Mouse (Mus musculus): ENCODE results near the gene Nfib.

Gene Nfib

GRCm38 (mm10) chr4:82368091-82368775 is 337.3 kb downstream of the Nfib start:
- DNase-seq (ENCODE audit: low spot score in 2 of 2): no peak

GRCm38 (mm10) chr4:82364696-82365385 is 340.7 kb downstream of the Nfib start:
- no peak for DNase-seq (ENCODE audit: low spot score in 2 of 2)

GRCm38 (mm10) chr4:82363951-82364350 is 341.6 kb downstream of the Nfib start:
- DNase-seq (ENCODE audit: low spot score in 2 of 2): no peak

GRCm38 (mm10) chr4:82362294-82362693 is 343.3 kb downstream of the Nfib start:
- no peak for DNase-seq (ENCODE audit: low spot score in 2 of 2)

GRCm38 (mm10) chr4:82360081-82360511 is 345.5 kb downstream of the Nfib start:
- DNase-seq (ENCODE audit: low spot score in 2 of 2): no peak

GRCm38 (mm10) chr4:82359110-82359509 is 346.4 kb downstream of the Nfib start:
- DNase-seq (ENCODE audit: low spot score in 2 of 2): no peak

- DNase-seq (ENCODE audit: low spot score in 2 of 2): no peak
These were observed 356.5 kb downstream of the Nfib start for GRCm38 (mm10) chr4:82349006-82349405.

GRCm38 (mm10) chr4:82344787-82345186 is 360.8 kb downstream of the Nfib start:
- DNase-seq (ENCODE audit: low spot score in 2 of 2): no peak

GRCm38 (mm10) chr4:82344224-82344623 is 361.3 kb downstream of the Nfib start:
- no peak for DNase-seq (ENCODE audit: low spot score in 2 of 2)

- no peak for DNase-seq (ENCODE audit: low spot score in 2 of 2)
These were observed 366.6 kb downstream of the Nfib start for GRCm38 (mm10) chr4:82338930-82339329.

GRCm38 (mm10) chr4:82338481-82338880 is 367.1 kb downstream of the Nfib start:
- DNase-seq (ENCODE audit: low spot score in 2 of 2): peak in 1 of 2 experiments; percentile 37

GRCm38 (mm10) chr4:82336951-82337381 is 368.6 kb downstream of the Nfib start:
- DNase-seq (ENCODE audit: low spot score in 2 of 2): no peak

- no peak for DNase-seq (ENCODE audit: low spot score in 2 of 2)
These were observed 370.2 kb downstream of the Nfib start for GRCm38 (mm10) chr4:82335266-82335865.

- DNase-seq (ENCODE audit: low spot score in 2 of 2): no peak
These were observed 372.1 kb downstream of the Nfib start for GRCm38 (mm10) chr4:82333413-82333812.

GRCm38 (mm10) chr4:82330095-82330494 is 375.5 kb downstream of the Nfib start:
- DNase-seq (ENCODE audit: low spot score in 2 of 2): no peak

- DNase-seq (ENCODE audit: low spot score in 2 of 2): no peak
These were observed 379.4 kb downstream of the Nfib start for GRCm38 (mm10) chr4:82326140-82326529.

- no peak for DNase-seq (ENCODE audit: low spot score in 2 of 2)
These were observed 380.0 kb downstream of the Nfib start for GRCm38 (mm10) chr4:82325409-82326139.

GRCm38 (mm10) chr4:82324977-82325376 is 380.6 kb downstream of the Nfib start:
- no peak for DNase-seq (ENCODE audit: low spot score in 2 of 2)

GRCm38 (mm10) chr4:82321008-82321407 is 384.5 kb downstream of the Nfib start:
- no peak for DNase-seq (ENCODE audit: low spot score in 2 of 2)

GRCm38 (mm10) chr4:82319388-82319787 is 386.2 kb downstream of the Nfib start:
- no peak for DNase-seq (ENCODE audit: low spot score in 2 of 2)

GRCm38 (mm10) chr4:82316168-82316567 is 389.4 kb downstream of the Nfib start:
- no peak for DNase-seq (ENCODE audit: low spot score in 2 of 2)

GRCm38 (mm10) chr4:82315710-82316109 is 389.8 kb downstream of the Nfib start:
- no peak for DNase-seq (ENCODE audit: low spot score in 2 of 2)
